Mouse (Mus musculus) intestine, embryonic 14.5 days (tissue): ENCODE measurements around the gene Sgcd. TPM values are rescaled to one million over a fixed set of nuclear protein-coding genes. Genes with fewer than 3 reads are reported as not detected.

ENCODE experiments used
- ATAC-seq: fragments of 200-750 bp; cut with Nextera tagmentation; replicated peaks from 2 replicates; pipeline ENCODE4 v1.8.0; 2017; ENCODE audit warnings: low read depth, moderate number of reproducible peaks, moderate TSS enrichment, moderate library complexity; ENCODE audit not compliant: low FRiP score, low TSS enrichment
- DNase-seq: peaks from one replicate; pipeline ENCODE4 v3.0.0-alpha.2; 2018; ENCODE audit warnings: low spot score
- H3K27ac ChIP-seq: fragments of 300-500 bp; sonication (generic); 2 replicates; pipeline ENCODE4 v1.5.1; 2014; ENCODE audit warnings: low read depth, mild to moderate bottlenecking, control low read depth
- H3K27me3 ChIP-seq: fragments of 300-500 bp; sonication (generic); replicated peaks from 2 replicates; pipeline ENCODE4 v1.6.1; 2014; ENCODE audit warnings: low read length, control low read depth; ENCODE audit not compliant: control insufficient read depth, insufficient read depth
- H3K36me3 ChIP-seq: fragments of 300-500 bp; sonication (generic); 2 replicates; pipeline ENCODE4 v1.6.1; 2014; ENCODE audit warnings: low read length, control low read depth; ENCODE audit not compliant: control insufficient read depth, insufficient read depth
- H3K4me1 ChIP-seq: fragments of 300-500 bp; sonication (generic); replicated peaks from 2 replicates; pipeline ENCODE4 v1.6.1; 2014; ENCODE audit warnings: low read length, control low read depth, mixed read lengths; ENCODE audit not compliant: control insufficient read depth, insufficient read depth
- H3K4me2 ChIP-seq: fragments of 300-500 bp; sonication (generic); 2 replicates; pipeline ENCODE4 v1.6.1; 2014; ENCODE audit warnings: low read length
- H3K4me3 ChIP-seq: fragments of 300-500 bp; sonication (generic); 2 replicates; pipeline ENCODE4 v1.5.1; 2014; ENCODE audit warnings: low read depth, low read length, control low read depth, mixed read lengths
- H3K9ac ChIP-seq: fragments of 300-500 bp; sonication (generic); 2 replicates; pipeline ENCODE4 v1.6.1; 2014; ENCODE audit warnings: mild to moderate bottlenecking, low read length
- H3K9me3 ChIP-seq: fragments of 300-500 bp; sonication (generic); 2 replicates; pipeline ENCODE4 v1.6.1; 2016; ENCODE audit warnings: low read length, control low read depth; ENCODE audit not compliant: control insufficient read depth
- WGBS: fragments of 180-500 bp; shearing (Covaris S2); extraction: QIAGEN DNeasy Blood & Tissue Kit; methylation state at CpG from one replicate; pipeline ENCODE4 v1.1.7; 2014; 5-methylcytosine and 5-hydroxymethylcytosine counted together
- polyA plus RNA-seq: library from polyadenylated mRNA; unstranded; fragments of >200 nt; fragmentation: Nextera tagmentation; extraction: Ambion mirVana; gene quantifications from 2 replicates; pipeline ENCODE4 v1.2.1, GENCODE M21; 2014

The Sgcd gene
- polyA plus RNA-seq, 1 experiment from 2014 or later = 4.3 TPM

- Histone ChIP-seq H3K27ac (no peak overlapping the region), H3K36me3 (no peaks in the 10 kb centered on the region), H3K4me3 (no peak overlapping the region), H3K4me1 (no peaks in the 10 kb centered on the region), H3K9me3 (no peaks in the 10 kb centered on the region), H3K27me3 (no peaks in the 10 kb centered on the region), H3K9ac (no peak overlapping the region), H3K4me2 (no peak overlapping the region)
- ATAC-seq (no peak), DNase-seq (no peak)
- 84% methylated on average over 9 of the region's 9 CpGs for WGBS
Observed at GRCm38 (mm10) chr11:47264267-47264984, 724.3 kb downstream of the Sgcd start.

GRCm38 (mm10) chr11:47250301-47250700 is 738.5 kb downstream of the Sgcd start:
- H3K9ac ChIP-seq = no peak overlapping the region
- no peak overlapping the region for H3K4me2 ChIP-seq
- no peak overlapping the region for H3K27ac ChIP-seq
- DNase-seq (no peak), ATAC-seq (no peak)
- H3K36me3 ChIP-seq = no peaks in the 10 kb centered on the region
- H3K4me3 ChIP-seq = no peak overlapping the region
- WGBS = 72% methylated on average over 7 of the region's 7 CpGs
- no peaks in the 10 kb centered on the region for H3K27me3 ChIP-seq
- H3K4me1 ChIP-seq = no peaks in the 10 kb centered on the region
- no peaks in the 10 kb centered on the region for H3K9me3 ChIP-seq

GRCm38 (mm10) chr11:47248345-47248893 is 740.4 kb downstream of the Sgcd start:
- H3K27me3 ChIP-seq = no peaks in the 10 kb centered on the region
- H3K9ac ChIP-seq = no peak overlapping the region
- H3K4me2 ChIP-seq = no peak overlapping the region
- no peaks in the 10 kb centered on the region for H3K4me1 ChIP-seq
- no peak for DNase-seq
- H3K9me3 ChIP-seq = no peaks in the 10 kb centered on the region
- no peak for ATAC-seq
- no peaks in the 10 kb centered on the region for H3K36me3 ChIP-seq
- no peak overlapping the region for H3K27ac ChIP-seq
- 80% methylated on average over 4 of the region's 4 CpGs for WGBS
- H3K4me3 ChIP-seq = no peak overlapping the region

- no peak overlapping the region for H3K9ac ChIP-seq
- no peak overlapping the region for H3K4me3 ChIP-seq
- DNase-seq = no peak
- H3K36me3 ChIP-seq = no peaks in the 10 kb centered on the region
- no peaks in the 10 kb centered on the region for H3K4me1 ChIP-seq
- no peak overlapping the region for H3K27ac ChIP-seq
- no peak overlapping the region for H3K4me2 ChIP-seq
- H3K27me3 ChIP-seq = no peaks in the 10 kb centered on the region
- ATAC-seq = no peak
- H3K9me3 ChIP-seq = no peaks in the 10 kb centered on the region
- 87% methylated on average over 8 of the region's 8 CpGs for WGBS
Observed at GRCm38 (mm10) chr11:47247703-47248344, 740.9 kb downstream of the Sgcd start.

- no peak overlapping the region for H3K27ac ChIP-seq
- no peak overlapping the region for H3K4me2 ChIP-seq
- WGBS = 73% methylated on average over 1 of the region's 1 CpGs
- DNase-seq = no peak
- H3K27me3 ChIP-seq = no peaks in the 10 kb centered on the region
- no peak overlapping the region for H3K4me3 ChIP-seq
- no peak for ATAC-seq
- no peaks in the 10 kb centered on the region for H3K9me3 ChIP-seq
- H3K9ac ChIP-seq = no peak overlapping the region
- no peaks in the 10 kb centered on the region for H3K36me3 ChIP-seq
- H3K4me1 ChIP-seq = no peaks in the 10 kb centered on the region
Observed at GRCm38 (mm10) chr11:47242401-47242800, 746.4 kb downstream of the Sgcd start.

GRCm38 (mm10) chr11:47228222-47228621 is 760.5 kb downstream of the Sgcd start:
- Histone ChIP-seq H3K4me2 (no peak overlapping the region), H3K4me1 (no peaks in the 10 kb centered on the region), H3K4me3 (no peak overlapping the region), H3K36me3 (no peaks in the 10 kb centered on the region), H3K9ac (no peak overlapping the region), H3K27ac (no peak overlapping the region), H3K9me3 (no peaks in the 10 kb centered on the region), H3K27me3 (no peaks in the 10 kb centered on the region)
- no peak for ATAC-seq
- DNase-seq = no peak
- 52% methylated on average over 1 of the region's 1 CpGs for WGBS

GRCm38 (mm10) chr11:47224148-47224547 is 764.6 kb downstream of the Sgcd start:
- no peaks in the 10 kb centered on the region for H3K27me3 ChIP-seq
- WGBS = 91% methylated on average over 2 of the region's 2 CpGs
- no peak for DNase-seq
- no peak overlapping the region for H3K4me3 ChIP-seq
- no peaks in the 10 kb centered on the region for H3K36me3 ChIP-seq
- H3K9me3 ChIP-seq = no peaks in the 10 kb centered on the region
- no peak overlapping the region for H3K4me2 ChIP-seq
- no peak overlapping the region for H3K9ac ChIP-seq
- H3K27ac ChIP-seq = no peak overlapping the region
- no peak for ATAC-seq
- H3K4me1 ChIP-seq = no peaks in the 10 kb centered on the region

- Histone ChIP-seq H3K27me3 (no peaks in the 10 kb centered on the region), H3K9me3 (no peaks in the 10 kb centered on the region), H3K9ac (no peak overlapping the region), H3K27ac (no peak overlapping the region), H3K4me1 (no peaks in the 10 kb centered on the region), H3K4me3 (no peak overlapping the region), H3K4me2 (no peak overlapping the region), H3K36me3 (no peaks in the 10 kb centered on the region)
- ATAC-seq = no peak
- 86% methylated on average over 8 of the region's 8 CpGs for WGBS
- DNase-seq = no peak
Observed at GRCm38 (mm10) chr11:47211531-47211930, 777.2 kb downstream of the Sgcd start.

GRCm38 (mm10) chr11:47206461-47206860 is 782.3 kb downstream of the Sgcd start:
- Histone ChIP-seq H3K36me3 (no peaks in the 10 kb centered on the region), H3K27me3 (no peaks in the 10 kb centered on the region), H3K9ac (no peak overlapping the region), H3K4me1 (no peaks in the 10 kb centered on the region), H3K4me3 (no peak overlapping the region), H3K9me3 (no peaks in the 10 kb centered on the region), H3K4me2 (no peak overlapping the region), H3K27ac (no peak overlapping the region)
- no peak for ATAC-seq
- WGBS = 81% methylated on average over 1 of the region's 1 CpGs
- DNase-seq = no peak
